Mouse (Mus musculus) T-helper 17 cell (primary cell): Measurements from ENCODE around the gene Cox18.

ENCODE experiments used
- in situ Hi-C, 2 experiments: fragments of 300-600 bp; cut with MboI, MseI; formaldehyde crosslinking; loops; 1 replicate in 1 of 2; 2 replicates in 1 of 2; pipeline ENCODE4 v1.15.1; 2025; ENCODE audit warnings: high pct_unique_total_duplicates in 2 of 2

Cox18 gene

GRCm38 (mm10) chr5:90179094-90179493 lies 44.7 kb downstream of the Cox18 start:
- in situ Hi-C loops = no loop called here

GRCm38 (mm10) chr5:90178116-90178515 lies 45.7 kb downstream of the Cox18 start:
- in situ Hi-C loops = no loop called here
